Mouse (Mus musculus): ENCODE measurements around the gene Ccnk. TPM values are rescaled to one million over a fixed set of nuclear protein-coding genes. Genes with fewer than 3 reads are reported as not detected.

The Ccnk gene
- total RNA-seq, 2 experiments from 2014 or later = 61.6 to 71.1 TPM

- DNase-seq = no peak
These were observed 42.3 kb downstream of the Ccnk start for GRCm38 (mm10) chr12:108221712-108222111.

- DNase-seq = no peak
These were observed 44.0 kb downstream of the Ccnk start for GRCm38 (mm10) chr12:108223357-108223756.

- no peak for DNase-seq
These were observed 46.4 kb downstream of the Ccnk start for GRCm38 (mm10) chr12:108225781-108226180.

- no peak for DNase-seq
These were observed 46.8 kb downstream of the Ccnk start for GRCm38 (mm10) chr12:108226216-108226615.

GRCm38 (mm10) chr12:108226941-108227340 lies 47.6 kb downstream of the Ccnk start:
- DNase-seq = no peak

GRCm38 (mm10) chr12:108227527-108227926 lies 48.1 kb downstream of the Ccnk start:
- no peak for DNase-seq

GRCm38 (mm10) chr12:108230077-108230476 lies 50.7 kb downstream of the Ccnk start:
- DNase-seq = no peak

- no peak for DNase-seq
These were observed 51.7 kb downstream of the Ccnk start for GRCm38 (mm10) chr12:108230821-108231794.

GRCm38 (mm10) chr12:108231901-108232300 lies 52.5 kb downstream of the Ccnk start:
- DNase-seq = no peak

- DNase-seq = no peak
These were observed 54.4 kb downstream of the Ccnk start for GRCm38 (mm10) chr12:108233736-108234135.

- DNase-seq = no peak
These were observed 55.6 kb downstream of the Ccnk start for GRCm38 (mm10) chr12:108234832-108235602.

- no peak for DNase-seq
These were observed 56.7 kb downstream of the Ccnk start for GRCm38 (mm10) chr12:108235976-108236555.

GRCm38 (mm10) chr12:108237300-108238006 lies 58.1 kb downstream of the Ccnk start:
- no peak for DNase-seq

- no peak for DNase-seq
These were observed 59.1 kb downstream of the Ccnk start for GRCm38 (mm10) chr12:108238395-108239035.

GRCm38 (mm10) chr12:108239441-108239840 lies 60.1 kb downstream of the Ccnk start:
- DNase-seq = no peak

- DNase-seq = no peak
These were observed 61.1 kb downstream of the Ccnk start for GRCm38 (mm10) chr12:108240401-108240890.

- DNase-seq = no peak
These were observed 61.7 kb downstream of the Ccnk start for GRCm38 (mm10) chr12:108240953-108241588.

- no peak for DNase-seq
These were observed 62.2 kb downstream of the Ccnk start for GRCm38 (mm10) chr12:108241626-108242025.

- no peak for DNase-seq
These were observed 62.9 kb downstream of the Ccnk start for GRCm38 (mm10) chr12:108242243-108242745.

GRCm38 (mm10) chr12:108244778-108245177 lies 65.4 kb downstream of the Ccnk start:
- peak; percentile 49 for DNase-seq

GRCm38 (mm10) chr12:108245579-108245978 lies 66.2 kb downstream of the Ccnk start:
- no peak for DNase-seq
